Mouse (Mus musculus) olfactory bulb, adult 2 months (tissue): ENCODE measurements around the gene Ntm.

ENCODE experiments used
- CTCF ChIP-seq: fragments of 200-500 bp; IDR thresholded peaks from 2 replicates; pipeline ENCODE4 v1.5.1; 2012; ENCODE audit warnings: low read depth, mild to moderate bottlenecking, low read length, moderate library complexity; ENCODE audit not compliant: insufficient read depth
- POLR2A ChIP-seq: fragments of 200-500 bp; IDR thresholded peaks from 2 replicates; pipeline ENCODE4 v1.6.1; 2012; ENCODE audit warnings: mild to moderate bottlenecking, low read depth, low read length, moderate library complexity; ENCODE audit not compliant: insufficient read depth

DNA sequence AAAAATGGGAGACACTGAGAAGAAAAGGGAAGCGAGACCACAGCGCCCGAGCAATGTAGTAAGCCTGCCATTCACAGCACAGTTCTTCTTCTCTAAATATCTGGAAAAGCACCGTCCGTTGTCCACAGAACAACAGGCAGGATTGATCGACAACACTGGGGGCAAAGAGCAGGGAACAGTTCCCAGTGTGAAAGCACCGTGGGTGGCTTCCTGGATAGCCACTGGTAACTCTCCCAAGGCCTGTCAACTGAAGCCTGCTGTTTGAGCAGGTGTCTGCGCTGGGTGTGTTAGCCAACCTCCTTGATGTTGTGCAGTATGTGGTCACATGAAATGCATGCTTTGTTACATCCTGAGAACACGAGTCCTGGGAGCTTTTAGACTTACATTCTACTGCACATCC lies 531.4 kb downstream of the Ntm start:
- no peak for TF ChIP-seq CTCF
- no peak for TF ChIP-seq POLR2A
